Mouse (Mus musculus) spleen, postnatal 36 days (tissue): ENCODE results near the gene Smim14.

ENCODE experiments used
- DNase-seq, 2 experiments: peaks; one replicate each; pipeline ENCODE4 v3.0.0; 2022; ENCODE audit warnings: low spot score in 2 of 2, mixed read lengths in 1 of 2

Smim14 gene

DNA sequence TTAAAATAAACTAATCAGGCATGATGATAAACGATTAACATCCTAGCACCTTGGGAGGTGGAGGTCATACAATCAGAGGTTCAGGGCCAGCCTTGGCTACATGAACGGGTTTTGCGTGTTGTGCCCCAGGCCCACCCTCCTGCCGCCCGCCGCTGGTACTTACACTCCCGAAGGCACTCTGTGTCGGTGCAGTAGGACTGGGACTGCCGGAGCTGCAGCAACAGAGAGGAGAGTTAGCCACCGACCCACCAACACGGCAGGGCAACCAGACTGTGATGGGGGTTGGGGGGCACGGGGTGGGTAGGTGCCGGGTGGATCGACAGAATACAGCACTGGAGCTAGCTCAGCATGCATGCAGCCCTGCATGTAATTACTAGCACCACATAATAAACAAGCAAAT is 76.6 kb downstream of the Smim14 start:
- no peak for DNase-seq

DNA sequence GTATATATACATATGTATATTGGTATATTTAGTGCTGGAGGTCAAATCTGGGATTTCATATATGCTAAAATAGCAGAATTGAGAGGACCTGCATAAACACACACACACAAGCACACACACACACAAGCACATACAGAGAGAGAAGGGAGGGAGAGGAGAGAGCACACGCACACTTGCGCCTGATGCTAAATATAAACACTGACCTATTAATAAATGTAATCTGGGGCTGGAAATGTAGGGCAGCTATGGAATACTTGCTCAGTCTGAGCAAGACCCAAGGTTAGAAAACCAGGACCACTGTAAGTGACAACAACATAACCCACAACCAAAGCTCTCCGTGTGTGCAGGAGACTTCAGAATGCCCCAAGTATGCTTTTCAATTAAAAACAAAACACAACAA is 77.5 kb downstream of the Smim14 start:
- DNase-seq = no peak

DNA sequence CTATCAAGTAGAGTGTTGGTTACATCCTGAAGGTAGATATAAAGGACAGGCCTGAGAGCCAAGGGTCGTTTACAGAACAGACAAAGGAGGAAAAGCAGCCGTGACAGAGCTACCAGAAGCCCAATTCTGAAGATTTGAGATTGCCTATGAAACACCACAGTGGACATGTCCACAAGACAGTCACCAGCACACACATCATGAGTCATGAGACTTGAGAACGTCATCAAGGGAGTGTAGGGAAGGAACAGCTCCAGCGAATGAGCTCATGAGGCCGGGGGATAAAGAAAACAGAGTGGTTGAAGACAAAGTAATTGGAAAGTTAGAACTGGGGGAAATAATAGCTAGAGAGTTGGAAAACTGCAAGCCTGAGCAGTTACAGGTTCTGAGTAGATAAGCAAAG is 79.1 kb downstream of the Smim14 start:
- no peak for DNase-seq

DNA sequence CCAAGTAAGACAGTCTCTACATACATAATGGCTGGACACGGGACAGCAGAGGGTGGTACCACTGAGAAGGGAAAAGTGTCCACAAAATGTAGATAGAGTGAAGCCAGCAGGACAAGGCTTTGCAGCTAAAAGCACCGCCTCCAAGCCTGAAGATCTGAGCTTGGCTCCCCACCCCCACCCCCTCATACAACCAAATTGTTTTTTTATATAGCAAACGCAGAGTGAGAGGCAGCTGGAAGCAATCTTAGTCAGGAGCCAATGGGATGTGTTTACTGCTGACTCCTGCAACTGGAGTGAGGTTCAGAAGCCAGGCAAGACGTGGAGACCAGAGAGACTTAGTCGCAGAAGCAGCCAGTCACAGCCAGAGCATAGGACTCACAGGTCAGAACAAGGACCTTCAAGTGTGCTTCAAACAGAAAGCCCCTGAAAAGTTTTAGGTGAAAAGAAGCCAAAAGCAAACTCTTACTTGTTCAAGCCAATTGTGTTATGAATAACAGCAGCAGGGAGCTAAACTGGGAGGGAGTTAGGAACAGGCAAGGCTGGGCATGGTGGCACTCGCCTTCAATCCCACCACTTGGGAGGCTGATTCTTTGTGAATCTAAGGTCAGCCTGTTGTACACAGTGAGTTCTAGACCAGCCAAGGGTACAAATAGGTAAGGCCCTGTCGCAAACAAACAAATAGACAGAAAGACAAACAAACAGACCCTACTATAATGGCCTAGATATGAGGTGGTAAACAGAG is 79.7 kb downstream of the Smim14 start:
- no peak for DNase-seq

DNA sequence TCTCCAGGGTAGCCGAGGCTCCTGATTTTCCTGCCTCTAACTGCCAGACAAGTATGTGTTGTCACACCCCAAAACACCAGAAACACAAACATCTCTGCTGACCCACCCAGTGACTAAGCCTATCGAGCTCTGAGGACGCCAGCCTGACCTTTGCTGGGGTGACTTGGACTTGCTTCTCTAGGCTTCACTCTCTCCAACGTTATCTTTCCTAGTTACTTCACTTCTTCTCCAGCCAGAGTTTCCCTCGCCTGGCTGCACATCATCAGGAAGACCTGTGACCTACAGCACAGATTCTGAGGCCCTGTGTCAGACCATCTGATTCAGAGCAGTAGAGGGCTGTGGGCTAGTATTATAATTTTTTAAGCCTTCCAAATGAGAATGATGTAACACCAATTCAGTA is 82.2 kb downstream of the Smim14 start:
- no peak for DNase-seq

DNA sequence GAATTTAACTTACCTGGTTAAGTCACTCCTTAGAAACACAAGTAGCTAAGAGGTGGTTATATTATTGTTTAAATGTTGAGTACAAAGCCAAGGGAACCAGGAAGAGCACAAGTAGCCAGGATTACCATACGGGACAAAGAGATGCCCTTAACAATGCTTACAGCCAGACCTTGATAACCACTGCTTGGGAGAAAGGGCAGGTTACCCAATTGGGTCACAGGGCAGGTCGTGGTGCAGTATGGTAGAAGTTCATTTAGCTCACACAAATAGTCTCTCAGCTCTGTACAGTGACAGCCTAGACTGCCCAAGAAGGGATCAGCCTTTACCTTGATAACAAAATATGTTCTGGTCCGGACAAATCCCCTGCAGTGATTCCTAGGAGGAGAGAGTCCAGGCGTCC is 88.0 kb downstream of the Smim14 start:
- DNase-seq = no peak

DNA sequence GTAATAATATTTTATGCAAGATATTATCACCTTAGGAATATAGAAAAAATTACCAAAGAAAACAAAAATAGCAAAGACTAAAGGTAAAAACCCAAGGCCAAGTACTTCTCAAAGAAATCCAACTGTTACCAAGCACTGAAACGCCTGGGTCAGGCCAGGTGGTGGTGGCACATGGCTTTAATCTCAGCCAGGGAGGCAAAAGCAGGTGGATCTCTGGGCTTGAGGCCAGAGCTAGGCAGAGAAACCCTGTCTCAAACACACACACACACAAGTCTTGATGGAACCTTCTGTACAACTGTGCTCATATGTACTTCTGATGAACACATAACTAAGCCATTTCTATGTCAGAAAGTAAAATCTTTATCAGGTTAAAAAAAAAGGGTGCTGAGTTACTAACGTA is 89.2 kb downstream of the Smim14 start:
- DNase-seq = no peak

DNA sequence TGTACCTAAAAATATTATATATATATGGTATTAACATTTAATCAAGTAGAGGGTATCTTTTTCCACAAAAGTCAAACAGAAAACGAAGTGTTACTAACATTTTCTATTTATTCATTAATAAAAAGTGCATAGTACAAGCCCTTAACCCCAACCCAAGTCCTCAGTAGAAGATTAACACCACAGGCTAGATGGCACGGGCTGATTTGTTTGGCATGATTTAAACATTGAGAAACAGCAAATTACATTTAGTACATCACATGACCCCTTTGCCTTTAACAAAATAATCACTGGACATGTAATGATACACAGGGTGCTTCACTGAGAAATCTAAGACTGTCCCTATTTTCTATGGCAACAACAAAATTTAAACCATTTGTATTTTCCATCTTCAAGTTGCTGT is 90.2 kb downstream of the Smim14 start:
- DNase-seq = no peak

DNA sequence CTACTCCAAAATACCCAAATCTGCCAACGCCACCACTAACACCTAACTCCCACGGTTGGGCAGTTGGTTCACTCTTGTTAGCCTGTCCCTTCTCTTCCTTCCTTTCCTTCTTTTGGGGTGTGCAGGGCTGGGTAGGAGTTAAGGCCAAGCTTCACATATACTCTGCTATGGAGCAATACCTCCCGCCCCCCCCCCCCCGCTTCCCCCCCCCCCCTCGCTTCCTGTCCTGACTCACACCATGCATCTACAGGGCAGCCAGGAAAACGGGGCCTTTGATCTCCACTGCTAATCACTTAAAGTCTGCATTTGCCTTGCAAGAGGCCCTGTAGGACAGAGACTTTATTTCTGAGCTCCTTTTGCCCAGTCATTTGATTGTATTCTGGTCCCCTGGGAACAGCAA is 92.0 kb downstream of the Smim14 start:
- no peak for DNase-seq

DNA sequence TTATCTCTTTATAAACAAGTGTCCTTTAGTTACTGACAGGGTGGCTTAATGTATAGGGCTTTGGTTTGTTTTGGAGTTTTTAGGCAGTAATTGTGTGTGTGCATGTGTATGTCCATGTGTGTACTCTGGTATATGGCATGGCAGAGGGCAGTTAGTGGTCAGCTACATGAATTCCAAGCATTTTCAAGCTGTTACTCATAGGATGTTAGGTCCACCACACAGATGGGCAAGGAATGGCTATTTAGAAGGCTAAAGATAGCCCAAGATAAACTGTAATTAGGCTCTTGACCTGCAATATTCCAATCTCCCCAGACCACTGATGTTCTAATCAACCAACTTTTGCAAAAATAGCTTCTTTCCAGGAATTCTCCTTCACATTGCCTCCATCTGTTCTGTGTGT is 98.9 kb downstream of the Smim14 start:
- no peak for DNase-seq

DNA sequence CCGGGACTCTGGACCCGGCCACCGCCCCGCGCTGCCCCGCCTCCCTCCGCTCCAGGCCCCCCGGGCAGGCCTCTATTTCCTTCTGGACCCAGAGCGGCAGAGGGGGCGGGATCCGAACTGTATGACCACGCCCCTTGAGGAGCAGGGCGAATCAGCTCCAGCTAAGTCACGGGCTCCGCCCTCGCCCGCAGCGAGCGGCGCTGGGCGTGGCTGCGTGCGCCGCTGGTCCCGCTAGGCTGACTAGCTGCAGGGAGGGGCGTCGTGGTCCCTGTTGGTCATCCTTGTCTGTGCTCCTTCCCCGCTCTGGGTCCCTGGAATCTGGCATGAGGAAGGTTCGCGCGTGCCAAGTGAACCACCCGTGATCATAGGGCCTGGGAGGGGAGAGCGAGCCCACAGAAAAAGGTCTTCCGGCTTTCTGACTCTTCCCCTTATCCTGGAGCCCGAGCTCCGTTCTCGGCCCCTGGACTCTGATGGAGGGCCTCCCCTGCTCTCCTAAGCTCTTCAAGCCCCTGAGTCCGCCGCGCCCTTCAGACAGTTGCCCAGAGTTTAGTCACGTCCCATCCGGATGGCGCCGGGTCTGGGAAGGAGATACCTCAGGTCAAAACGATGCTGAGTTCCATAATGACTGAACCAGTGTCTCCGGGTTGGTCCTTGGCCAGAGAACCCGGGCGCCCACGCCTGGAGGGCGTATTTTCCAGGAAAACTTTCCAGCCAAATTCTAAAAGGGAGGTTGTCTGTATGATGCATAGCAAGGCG is 101.0 kb downstream of the Smim14 start, which contains the start of gene Ugdh:
Gene Ugdh (minus strand): TSS at position 144 of the 756 bp plus-strand sequence.
- peak; percentile 96 to 97 for DNase-seq

DNA sequence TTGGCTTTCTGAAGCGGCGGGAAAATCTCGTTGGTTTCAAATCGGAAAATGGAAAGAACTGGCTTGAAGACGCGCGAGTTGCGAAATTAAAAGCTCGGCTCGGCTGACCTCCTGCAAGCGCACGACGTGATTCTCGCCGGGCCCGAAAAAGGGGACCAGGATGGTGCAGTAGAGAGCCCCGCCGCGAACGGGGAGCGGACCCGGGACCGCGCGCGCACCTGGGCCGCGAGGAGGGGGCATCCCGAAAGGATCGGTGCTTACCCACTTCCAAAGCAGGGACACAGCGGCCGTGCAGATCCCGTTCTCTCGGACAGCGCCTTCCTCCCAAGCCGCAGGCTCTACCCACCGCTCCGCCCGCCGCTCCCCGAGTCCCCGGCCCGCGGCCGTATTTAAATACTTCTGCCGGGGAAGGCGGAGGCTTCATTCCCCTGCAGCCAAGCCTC is 101.6 kb downstream of the Smim14 start:
- no peak for DNase-seq

DNA sequence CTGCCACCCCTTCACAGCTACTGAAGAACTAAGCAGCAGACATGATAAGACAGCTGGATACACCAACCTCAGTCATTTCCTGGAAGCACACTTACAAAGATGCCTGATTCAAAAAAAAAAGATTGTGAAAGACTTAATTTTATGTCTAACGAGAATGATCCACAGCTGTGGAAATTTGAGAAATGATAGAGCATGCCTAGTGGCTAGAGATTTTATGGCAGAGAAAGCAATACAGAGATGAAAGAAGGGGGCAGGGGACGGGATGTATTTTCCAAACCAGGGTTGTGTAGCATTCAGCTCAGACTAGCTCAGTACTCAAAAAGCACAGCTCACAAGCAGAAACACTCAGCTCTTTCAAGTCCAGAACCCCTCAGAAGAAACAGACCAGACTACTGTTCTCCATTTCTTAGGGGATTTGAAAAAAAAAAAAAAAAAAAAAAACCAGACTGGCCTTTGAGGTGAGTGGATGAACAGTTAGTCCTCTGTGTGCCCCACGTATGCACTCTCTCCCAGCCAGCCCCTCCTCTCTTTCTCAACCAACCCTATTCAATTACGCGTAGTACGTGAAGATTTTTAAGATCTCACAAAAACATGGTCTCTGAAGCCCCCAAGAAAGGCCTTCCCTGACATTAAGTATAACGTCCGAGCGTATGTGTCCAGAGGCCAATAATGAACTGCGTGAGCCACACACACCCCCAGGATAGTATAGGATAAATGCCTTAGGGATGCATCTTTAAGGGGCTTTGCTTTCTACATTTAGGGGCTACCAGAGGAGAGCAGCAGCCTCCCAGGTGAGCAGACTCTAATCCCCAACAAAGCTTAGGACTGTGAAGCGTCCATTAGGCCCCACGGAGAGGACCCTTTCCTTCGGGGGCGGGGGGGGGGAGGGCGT is 102.3 kb downstream of the Smim14 start:
- no peak for DNase-seq

DNA sequence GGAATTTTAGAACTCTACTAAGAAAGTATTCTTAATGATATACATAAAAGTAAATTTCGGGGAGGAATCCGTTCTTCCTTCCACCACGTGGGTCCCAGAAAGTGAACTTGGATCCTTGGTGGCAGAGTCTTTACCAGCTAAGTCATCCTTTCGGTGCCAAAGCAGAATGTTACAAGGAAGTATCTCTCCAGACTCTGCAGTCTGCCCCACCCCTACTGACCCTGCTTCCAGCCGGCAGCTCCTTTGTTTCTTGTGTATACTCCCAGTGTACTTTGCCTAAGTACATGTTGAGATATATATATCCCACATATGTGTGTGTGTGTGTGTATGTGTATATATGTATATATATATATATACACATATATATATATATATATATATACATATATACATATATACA is 107.5 kb downstream of the Smim14 start:
- DNase-seq = no peak

DNA sequence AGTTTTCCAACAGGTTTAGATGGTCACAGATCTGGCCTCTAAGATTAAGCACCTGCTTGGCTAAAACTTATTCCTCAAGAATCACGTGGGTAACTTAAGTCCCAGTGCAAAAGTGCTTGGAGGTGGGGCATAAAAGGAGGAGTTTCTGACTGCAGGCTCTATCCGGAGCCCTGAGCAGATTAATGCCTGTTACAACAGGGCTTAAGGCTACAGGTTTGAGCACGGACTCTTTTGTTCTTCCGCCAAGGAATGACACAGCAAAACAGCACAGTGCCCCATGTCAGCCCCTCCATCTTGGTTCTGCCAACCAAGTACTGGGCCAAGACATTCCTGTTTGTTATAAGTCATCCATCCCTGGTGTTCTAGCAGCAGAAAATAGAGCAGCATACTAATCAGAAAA is 108.7 kb downstream of the Smim14 start:
- no peak for DNase-seq

DNA sequence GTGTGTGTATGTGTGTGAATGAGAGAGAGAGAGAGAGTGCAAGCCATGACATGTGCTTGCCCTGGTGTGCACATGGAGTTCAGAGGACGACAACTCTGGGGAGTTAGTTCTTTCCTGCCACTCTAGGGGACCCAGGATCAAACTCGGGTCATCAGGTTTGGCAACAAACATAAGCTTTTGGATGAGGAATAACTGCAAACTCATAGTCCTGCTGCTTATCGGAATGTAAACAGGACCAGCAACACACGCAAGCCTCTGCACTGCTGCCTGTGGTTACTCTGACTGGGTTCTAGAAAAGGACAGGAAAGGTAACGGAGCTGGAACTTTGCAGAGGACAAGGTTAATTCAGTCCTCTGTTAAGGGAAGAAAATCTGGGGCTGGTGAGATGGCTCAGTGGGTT is 111.7 kb downstream of the Smim14 start:
- no peak for DNase-seq

DNA sequence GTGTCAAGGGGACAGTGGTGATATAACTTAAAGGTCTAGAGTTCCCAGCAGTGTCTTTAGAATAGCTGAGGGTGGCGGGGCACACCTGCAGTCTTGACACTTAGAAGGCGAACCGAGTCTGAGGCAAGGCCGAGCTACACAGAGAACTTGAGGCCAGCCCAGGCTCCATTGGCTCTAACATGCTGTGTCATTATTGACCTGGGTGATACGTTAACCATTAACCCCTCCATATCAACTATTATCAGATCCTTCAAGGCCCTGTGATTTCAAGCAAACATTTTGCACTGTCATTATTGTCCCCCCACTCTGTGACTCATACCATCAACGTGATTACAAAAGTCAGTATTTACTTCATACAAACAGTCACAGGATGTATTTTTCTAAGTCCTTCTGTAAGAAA is 112.8 kb downstream of the Smim14 start:
- no peak for DNase-seq

DNA sequence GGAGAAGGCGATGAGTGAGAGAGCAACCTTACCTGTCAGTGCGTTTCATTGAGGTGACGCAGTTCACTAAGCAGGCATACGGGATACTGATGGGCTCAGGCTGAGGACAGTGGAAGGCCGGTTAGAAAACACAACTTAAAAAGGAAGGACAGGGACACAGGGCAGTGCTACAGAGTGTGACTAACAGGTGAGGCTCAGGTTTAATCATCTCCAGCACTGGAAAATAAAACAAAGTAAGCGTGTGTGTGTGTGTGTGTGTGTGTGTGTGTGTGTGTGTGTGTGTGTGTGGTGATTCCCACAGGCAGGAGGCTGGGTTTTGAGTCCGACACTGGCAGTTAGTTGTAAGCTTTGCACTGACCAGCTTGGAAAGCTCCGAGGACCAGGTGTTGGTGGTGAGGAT is 114.2 kb downstream of the Smim14 start:
- no peak for DNase-seq

DNA sequence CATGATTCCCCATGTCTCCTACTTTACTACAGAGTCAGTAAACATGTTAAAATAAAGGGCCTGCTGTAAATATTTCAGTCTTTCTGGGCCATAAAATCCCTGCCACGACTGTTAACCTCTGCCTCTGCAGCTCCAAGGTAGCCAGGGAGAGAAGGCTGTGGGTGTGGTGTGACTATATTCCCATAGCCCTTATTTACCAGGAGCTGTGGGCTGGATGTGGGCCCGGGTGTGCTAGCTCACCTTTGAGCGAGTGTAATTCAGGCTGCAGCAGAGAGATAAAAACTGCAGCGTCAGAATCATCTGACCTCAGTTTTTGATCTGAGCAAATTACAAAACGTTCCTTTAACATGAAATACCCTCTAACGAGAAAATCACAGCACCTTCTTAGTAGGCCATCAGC is 116.2 kb downstream of the Smim14 start:
- DNase-seq = no peak

DNA sequence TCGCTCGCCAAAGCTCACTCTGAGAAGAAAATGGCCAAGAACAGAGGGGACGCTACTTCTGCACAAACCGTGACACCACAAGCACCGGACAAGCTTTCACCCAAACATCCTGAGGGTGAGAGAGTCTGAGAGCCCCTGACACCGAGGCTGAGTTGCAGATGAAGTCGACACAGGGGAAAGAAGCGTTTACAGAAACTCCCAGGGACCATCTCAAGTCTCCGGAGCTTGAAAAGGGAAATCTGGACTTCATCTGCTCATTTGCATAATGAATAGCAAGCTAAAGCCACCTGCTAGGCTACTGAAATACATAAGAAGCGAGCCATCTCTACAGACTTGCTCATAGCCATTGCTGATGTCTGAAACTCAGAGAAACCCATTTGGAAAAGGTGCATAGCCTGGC is 117.8 kb downstream of the Smim14 start:
- no peak for DNase-seq

DNA sequence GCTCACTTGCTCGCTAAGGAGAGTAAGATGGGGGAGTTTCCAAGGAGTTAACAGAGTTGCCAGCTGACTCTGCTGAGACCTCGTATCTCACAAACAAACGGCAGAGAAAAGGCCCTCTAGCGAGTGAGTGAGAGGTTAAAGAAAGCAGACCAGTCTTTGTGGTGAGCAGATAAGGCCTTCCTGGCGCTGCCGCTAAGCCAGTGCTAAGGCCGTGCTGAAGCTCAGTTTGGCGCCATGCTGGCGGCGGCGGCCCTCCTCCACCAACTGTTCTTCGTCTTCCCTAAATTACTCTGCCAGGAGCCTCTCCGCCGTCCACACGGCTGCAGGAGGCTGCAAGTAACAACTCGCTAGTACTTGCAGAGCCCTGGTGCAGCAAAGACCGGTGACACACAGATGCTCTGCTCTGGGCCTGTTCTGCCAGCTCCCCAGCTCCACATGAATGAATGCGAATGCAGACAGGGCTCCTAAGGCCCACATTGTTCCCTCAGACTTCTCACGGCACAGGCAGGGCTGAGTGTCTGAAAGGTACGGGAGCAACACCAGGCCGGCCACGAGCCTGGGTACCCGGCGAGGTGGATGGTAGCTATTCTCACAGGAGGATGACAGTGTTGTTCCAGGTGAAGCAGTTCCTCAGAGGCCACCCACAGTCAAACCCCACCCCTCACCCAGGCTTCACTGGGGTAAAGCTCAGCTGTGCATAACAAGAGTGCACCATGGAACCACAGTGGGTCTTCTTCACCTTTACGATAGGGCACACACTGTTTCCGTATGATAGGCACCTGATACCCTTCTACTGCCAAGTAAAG is 121.1 kb downstream of the Smim14 start:
- peak in 1 of 2 experiments; percentile 11 for DNase-seq
